Mouse (Mus musculus): ENCODE results near the gene Srsf3. TPM values are rescaled to one million over a fixed set of nuclear protein-coding genes. Genes with fewer than 3 reads are reported as not detected.

Srsf3 gene
- total RNA-seq, 1 experiment from 2014 or later, result 716 TPM

Other genes starting within 250 kb of the Srsf3 start
- 7.5 and 13.2 TPM in 2 replicates for gene Brpf3, start 231.5 kb upstream of the Srsf3 start, total RNA-seq (2017)
- 0.13 and 0.25 TPM in 2 replicates for gene Pnpla1, start 174.2 kb upstream of the Srsf3 start, total RNA-seq (2017)
- gene 4930539E08Rik, start 117.3 kb upstream of the Srsf3 start, total RNA-seq (2017), result 2.8 and 4.5 TPM in 2 replicates
- not detected in 2 replicates for gene Pxt1, start 88.8 kb upstream of the Srsf3 start, total RNA-seq (2017)
- 57.9 and 64.0 TPM in 2 replicates for gene Kctd20, start 80.7 kb upstream of the Srsf3 start, total RNA-seq (2017)
- gene Stk38, start 24.6 kb upstream of the Srsf3 start, total RNA-seq (2017), result 100 and 102 TPM in 2 replicates
- gene Cdkn1a, start 58.3 kb downstream of the Srsf3 start, total RNA-seq (2017), result 7.1 and 9.0 TPM in 2 replicates
- gene Rab44, start 81.5 kb downstream of the Srsf3 start, total RNA-seq (2017), result 27.8 and 58.2 TPM in 2 replicates
- 1.3 and 1.9 TPM in 2 replicates for gene Cpne5, start 205.5 kb downstream of the Srsf3 start, total RNA-seq (2017)
- 68.8 and 69.8 TPM in 2 replicates for gene Ppil1, start 231.6 kb downstream of the Srsf3 start, total RNA-seq (2017)
- gene BC004004, start 236.2 kb downstream of the Srsf3 start, total RNA-seq (2017), result 77.2 and 109 TPM in 2 replicates